Mouse (Mus musculus) cerebral cortex, adult 2 months (tissue): Measurements from ENCODE around the gene Usp16.

ENCODE experiments used
- WGBS: fragments of 180-500 bp; shearing (Covaris S2); methylation state at CpG from one replicate; pipeline ENCODE4 v1.1.7; 2018; 5-methylcytosine and 5-hydroxymethylcytosine counted together

The Usp16 gene

GRCm38 (mm10) chr16:87492191-87492792 lies 37.8 kb downstream of the Usp16 start:
- WGBS, result 94% methylated on average over 12 of the region's 12 CpGs

GRCm38 (mm10) chr16:87494955-87495655 lies 40.6 kb downstream of the Usp16 start:
- WGBS, result under 1% methylated on average over 39 of the region's 39 CpGs

- under 1% methylated on average over 48 of the region's 48 CpGs for WGBS
Measured at GRCm38 (mm10) chr16:87495716-87496447, 41.4 kb downstream of the Usp16 start, which contains the start of gene Cct8. Gene Cct8 (minus strand): TSS chr16:87495873.

GRCm38 (mm10) chr16:87496728-87497127 lies 42.2 kb downstream of the Usp16 start:
- WGBS, result 97% methylated on average over 2 of the region's 2 CpGs

GRCm38 (mm10) chr16:87497171-87497570 lies 42.7 kb downstream of the Usp16 start:
- WGBS, result 83% methylated on average over 6 of the region's 6 CpGs

- WGBS, result 78% methylated on average over 6 of the region's 6 CpGs
Measured at GRCm38 (mm10) chr16:87499556-87499955, 45.1 kb downstream of the Usp16 start.

GRCm38 (mm10) chr16:87501304-87502078 lies 47.0 kb downstream of the Usp16 start:
- 58% methylated on average over 13 of the region's 13 CpGs for WGBS

GRCm38 (mm10) chr16:87511706-87512105 lies 57.2 kb downstream of the Usp16 start:
- 49% methylated on average over 5 of the region's 5 CpGs for WGBS

- WGBS, result 95% methylated on average over 14 of the region's 14 CpGs
Measured at GRCm38 (mm10) chr16:87512331-87512730, 57.8 kb downstream of the Usp16 start.

- WGBS, result 90% methylated on average over 5 of the region's 5 CpGs
Measured at GRCm38 (mm10) chr16:87524228-87524627, 69.7 kb downstream of the Usp16 start.

GRCm38 (mm10) chr16:87527553-87528249 lies 73.2 kb downstream of the Usp16 start:
- 80% methylated on average over 8 of the region's 8 CpGs for WGBS

- WGBS, result 83% methylated on average over 10 of the region's 10 CpGs
Measured at GRCm38 (mm10) chr16:87528755-87529154, 74.3 kb downstream of the Usp16 start.
